Mouse (Mus musculus): ENCODE data around the gene Methig1. TPM values are rescaled to one million over a fixed set of nuclear protein-coding genes. Genes with fewer than 3 reads are reported as not detected.

Gene Methig1
- total and polyA plus RNA-seq, 3 experiments = not detected

DNA sequence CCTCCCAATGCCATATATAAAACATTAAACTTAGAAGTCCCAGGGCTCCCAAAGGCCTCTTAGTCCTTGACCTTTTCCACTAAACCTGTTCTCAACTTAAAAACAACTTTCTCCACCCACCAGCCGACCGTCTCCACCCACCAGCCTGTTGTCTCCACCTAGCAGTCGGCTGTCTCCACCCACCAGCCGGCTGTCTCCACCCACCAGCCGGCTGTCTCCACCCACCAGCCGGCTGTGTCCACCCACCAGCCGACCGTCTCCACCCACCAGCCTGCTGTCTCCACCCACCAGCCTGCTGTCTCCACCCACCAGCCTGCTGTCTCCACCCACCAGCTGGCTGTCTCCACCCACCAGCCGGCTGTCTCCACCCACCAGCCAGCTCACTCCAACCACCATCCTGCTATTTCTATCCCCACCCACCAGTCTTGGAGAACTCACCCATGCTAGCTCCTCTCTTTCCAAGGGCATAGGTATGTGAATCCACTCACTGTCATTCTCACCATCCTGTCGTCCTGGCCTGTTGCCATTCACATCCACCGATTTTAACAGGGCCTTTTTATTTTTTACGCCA lies 28.8 kb upstream of the Methig1 start:
- no peaks in the 10 kb centered on the region for H3K9me3 ChIP-seq (replicated peaks; ENCODE audit: low read length)
- no peak overlapping the region for H3K9ac ChIP-seq (ENCODE audit: insufficient read depth, low read depth)
- in situ Hi-C loops (cut with MboI; ENCODE audit: low pct_ligation_motif_present, low pct_unique_long_range_greater_than_20kb, low sequenced_read_pairs) (loop anchor here (10.0 kb wide), 1 partner anchor 59 kb away; no protein-coding TSS in a partner anchor), dilution Hi-C loops (cut with MboI; ENCODE audit: extremely low pct_ligation_motif_present, extremely low pct_unique_long_range_greater_than_20kb, low sequenced_read_pairs) (no loop called here)
- TF ChIP-seq UBTF (IDR thresholded peaks at IDR 0.05; ENCODE audit: low read depth, low read length) = no peak
- TF ChIP-seq MAX (IDR thresholded peaks at IDR 0.05; ENCODE audit: low read length) = no peak
- TF ChIP-seq KAT2A (IDR thresholded peaks at IDR 0.05; ENCODE audit: insufficient replicate concordance, low read length) = no peak
- TF ChIP-seq CHD2 (IDR thresholded peaks at IDR 0.05; ENCODE audit: low read length) = no peak
- no peak for TF ChIP-seq ZNF384 (IDR thresholded peaks at IDR 0.05; ENCODE audit: low read depth, low read length)
- TF ChIP-seq CHD1 (IDR thresholded peaks at IDR 0.05; ENCODE audit: low read depth, low read length) = no peak
- TF ChIP-seq USF2 (conservative IDR thresholded peaks at IDR 0.05; ENCODE audit: low read depth, low read length) = no peak
- no peak for TF ChIP-seq ZMIZ1 (IDR thresholded peaks at IDR 0.05; ENCODE audit: low read depth, low read length)
- TF ChIP-seq ZKSCAN1 (IDR thresholded peaks at IDR 0.05; ENCODE audit: borderline replicate concordance, low read depth, low read length) = no peak
- no peak for TF ChIP-seq CTCF (conservative IDR thresholded peaks at IDR 0.05 in 1 of 2, IDR thresholded peaks at IDR 0.05 in 1 of 2; ENCODE audit: low read depth in 2 of 2, low read length in 2 of 2)
- TF ChIP-seq RAD21 (IDR thresholded peaks at IDR 0.05; ENCODE audit: low read depth, low read length) = no peak
- no peaks in the 10 kb centered on the region for H3K36me3 ChIP-seq (replicated peaks in 1 of 2; ENCODE audit: control insufficient read depth in 1 of 2, insufficient read depth in 1 of 2, low read length in 1 of 2)
- no peaks in the 10 kb centered on the region for H3K27me3 ChIP-seq (replicated peaks)
- no peak overlapping the region for H3K4me2 ChIP-seq (ENCODE audit: insufficient read depth, low read depth, poor library complexity, severe bottlenecking)
- no peaks in the 10 kb centered on the region for H3K4me1 ChIP-seq (ENCODE audit: control insufficient read depth in 1 of 2, insufficient read depth in 2 of 2)
- no peak overlapping the region for H3K27ac ChIP-seq (ENCODE audit: insufficient read depth, low read depth)
- no peak for DNase-seq (ENCODE audit: extremely low read depth)
- H3K4me3 ChIP-seq (replicated peaks in 1 of 3; ENCODE audit: low read depth in 2 of 3, low read length in 2 of 3, poor library complexity in 1 of 3) = no peak overlapping the region
- H3K79me2 ChIP-seq (replicated peaks; ENCODE audit: control insufficient read depth, extremely low read depth, insufficient read depth, poor library complexity, severe bottlenecking) = no peaks in the 10 kb centered on the region

DNA sequence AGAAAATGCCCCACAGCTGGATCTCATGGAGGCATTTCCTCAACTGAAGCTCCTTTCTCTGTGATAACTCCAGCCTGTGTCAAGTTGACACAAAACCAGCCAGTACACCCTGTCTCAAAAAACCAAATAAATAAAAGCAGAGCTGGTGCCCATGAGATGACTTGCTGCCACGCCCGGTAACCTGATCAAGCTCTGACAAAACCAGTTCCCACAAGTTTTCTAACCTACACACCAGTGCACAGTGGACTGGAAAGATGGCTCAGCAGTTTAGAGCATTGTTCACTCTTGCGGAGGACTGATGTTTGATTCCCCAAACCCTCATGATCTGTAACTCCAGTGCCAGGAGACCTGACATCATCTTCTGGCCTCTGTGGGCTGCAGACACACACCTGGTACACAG lies 27.7 kb upstream of the Methig1 start:
- H3K79me2 ChIP-seq (replicated peaks; ENCODE audit: control insufficient read depth, extremely low read depth, insufficient read depth, poor library complexity, severe bottlenecking) = no peaks in the 10 kb centered on the region
- H3K36me3 ChIP-seq (replicated peaks in 1 of 2; ENCODE audit: control insufficient read depth in 1 of 2, insufficient read depth in 1 of 2, low read length in 1 of 2) = no peaks in the 10 kb centered on the region
- in situ Hi-C loops (cut with MboI; ENCODE audit: low pct_ligation_motif_present, low pct_unique_long_range_greater_than_20kb, low sequenced_read_pairs) (loop anchor here (10.0 kb wide), 1 partner anchor 60 kb away; no protein-coding TSS in a partner anchor), dilution Hi-C loops (cut with MboI; ENCODE audit: extremely low pct_ligation_motif_present, extremely low pct_unique_long_range_greater_than_20kb, low sequenced_read_pairs) (no loop called here)
- H3K27ac ChIP-seq (ENCODE audit: insufficient read depth, low read depth) = no peak overlapping the region
- H3K4me2 ChIP-seq (ENCODE audit: insufficient read depth, low read depth, poor library complexity, severe bottlenecking) = no peak overlapping the region
- H3K4me3 ChIP-seq (replicated peaks in 1 of 3; ENCODE audit: low read depth in 2 of 3, low read length in 2 of 3, poor library complexity in 1 of 3) = no peak overlapping the region
- H3K9me3 ChIP-seq (replicated peaks; ENCODE audit: low read length) = no peaks in the 10 kb centered on the region
- no peaks in the 10 kb centered on the region for H3K4me1 ChIP-seq (ENCODE audit: control insufficient read depth in 1 of 2, insufficient read depth in 2 of 2)
- no peak for TF ChIP-seq EP300 (IDR thresholded peaks at IDR 0.05; ENCODE audit: low read length)
- no peak for TF ChIP-seq UBTF (IDR thresholded peaks at IDR 0.05; ENCODE audit: low read depth, low read length)
- TF ChIP-seq NRF1 (IDR thresholded peaks at IDR 0.05; ENCODE audit: low read depth, low read length) = no peak
- no peak for TF ChIP-seq SIN3A (IDR thresholded peaks at IDR 0.05; ENCODE audit: low read length)
- no peak for TF ChIP-seq NELFE (IDR thresholded peaks at IDR 0.05; ENCODE audit: low read depth, low read length)
- TF ChIP-seq HCFC1 (IDR thresholded peaks at IDR 0.05; ENCODE audit: low read depth, low read length) = no peak
- TF ChIP-seq MAZ (IDR thresholded peaks at IDR 0.05; ENCODE audit: low read depth, low read length) = no peak
- no peak for TF ChIP-seq TBP (conservative IDR thresholded peaks at IDR 0.05; ENCODE audit: low read depth, low read length)
- no peak overlapping the region for H3K9ac ChIP-seq (ENCODE audit: insufficient read depth, low read depth)
- H3K27me3 ChIP-seq (replicated peaks) = no peaks in the 10 kb centered on the region
- no peak for DNase-seq (ENCODE audit: extremely low read depth)

All from CH12.LX (cell line).